Mouse (Mus musculus) stomach, postnatal 0 days (tissue): ENCODE data around the gene Hoxa9. TPM values are rescaled to one million over a fixed set of nuclear protein-coding genes. Genes with fewer than 3 reads are reported as not detected.
A peak's percentile ranks its signal among the peaks of the same experiment; 100 is the strongest.

Experiments
- ATAC-seq: fragments of 200-750 bp; cut with Nextera tagmentation; 2 replicates; pipeline ENCODE4 v1.8.0; 2017; ENCODE audit not compliant: low FRiP score, low TSS enrichment
- DNase-seq: peaks from one replicate; pipeline ENCODE4 v3.0.0-alpha.2; 2016; ENCODE audit warnings: low spot score
- H3K27ac ChIP-seq: fragments of 300-500 bp; sonication (generic); replicated peaks from 2 replicates; pipeline ENCODE4 v1.5.1; 2014; ENCODE audit warnings: mild to moderate bottlenecking, control low read depth
- H3K27me3 ChIP-seq: fragments of 300-500 bp; sonication (generic); 2 replicates; pipeline ENCODE4 v1.6.1; 2014; ENCODE audit warnings: low read length; ENCODE audit not compliant: control insufficient read depth, insufficient read depth
- H3K36me3 ChIP-seq: fragments of 300-500 bp; sonication (generic); 2 replicates; pipeline ENCODE4 v1.6.1; 2014; ENCODE audit warnings: low read length, mixed read lengths; ENCODE audit not compliant: control insufficient read depth, insufficient read depth
- H3K4me1 ChIP-seq: fragments of 300-500 bp; sonication (generic); replicated peaks from 2 replicates; pipeline ENCODE4 v1.6.1; 2014; ENCODE audit warnings: antibody characterized with exemption; ENCODE audit not compliant: control insufficient read depth, insufficient read depth
- H3K4me2 ChIP-seq: fragments of 300-500 bp; sonication (generic); replicated peaks from 2 replicates; pipeline ENCODE4 v1.6.1; 2014; ENCODE audit warnings: low read depth, mild to moderate bottlenecking, control low read depth, moderate library complexity
- H3K4me3 ChIP-seq: fragments of 300-500 bp; sonication (generic); 2 replicates; pipeline ENCODE4 v1.5.1; 2014; ENCODE audit warnings: low read depth, low read length, control low read depth
- H3K9ac ChIP-seq: fragments of 300-500 bp; sonication (generic); 2 replicates; pipeline ENCODE4 v1.6.1; 2014; ENCODE audit warnings: mild to moderate bottlenecking, low read length, control low read depth, mixed read lengths
- H3K9me3 ChIP-seq: fragments of 300-500 bp; sonication (generic); 2 replicates; pipeline ENCODE4 v1.6.1; 2016; ENCODE audit warnings: low read length; ENCODE audit not compliant: control insufficient read depth
- CTCF ChIP-seq: IDR thresholded peaks from 2 replicates; pipeline ENCODE4 v1.5.1; 2016; ENCODE audit warnings: antibody characterized with exemption, low read depth, mild to moderate bottlenecking, moderate library complexity
- EP300 ChIP-seq: optimal IDR thresholded peaks from 2 replicates; pipeline ENCODE3; 2016; ENCODE audit warnings: antibody characterized with exemption
- WGBS: fragments of 180-500 bp; shearing (Covaris S2); extraction: QIAGEN DNeasy Blood & Tissue Kit; methylation state at CpG from one replicate; pipeline ENCODE4 v1.1.7; 2014; 5-methylcytosine and 5-hydroxymethylcytosine counted together
- polyA plus RNA-seq: library from polyadenylated mRNA; unstranded; fragments of >200 nt; fragmentation: Nextera tagmentation; extraction: Ambion mirVana; gene quantifications from 2 replicates; pipeline ENCODE4 v1.2.1, GENCODE M21; 2015

Gene Hoxa9
- polyA plus RNA-seq, 1 experiment from 2014 or later, result 0.13 TPM

DNA sequence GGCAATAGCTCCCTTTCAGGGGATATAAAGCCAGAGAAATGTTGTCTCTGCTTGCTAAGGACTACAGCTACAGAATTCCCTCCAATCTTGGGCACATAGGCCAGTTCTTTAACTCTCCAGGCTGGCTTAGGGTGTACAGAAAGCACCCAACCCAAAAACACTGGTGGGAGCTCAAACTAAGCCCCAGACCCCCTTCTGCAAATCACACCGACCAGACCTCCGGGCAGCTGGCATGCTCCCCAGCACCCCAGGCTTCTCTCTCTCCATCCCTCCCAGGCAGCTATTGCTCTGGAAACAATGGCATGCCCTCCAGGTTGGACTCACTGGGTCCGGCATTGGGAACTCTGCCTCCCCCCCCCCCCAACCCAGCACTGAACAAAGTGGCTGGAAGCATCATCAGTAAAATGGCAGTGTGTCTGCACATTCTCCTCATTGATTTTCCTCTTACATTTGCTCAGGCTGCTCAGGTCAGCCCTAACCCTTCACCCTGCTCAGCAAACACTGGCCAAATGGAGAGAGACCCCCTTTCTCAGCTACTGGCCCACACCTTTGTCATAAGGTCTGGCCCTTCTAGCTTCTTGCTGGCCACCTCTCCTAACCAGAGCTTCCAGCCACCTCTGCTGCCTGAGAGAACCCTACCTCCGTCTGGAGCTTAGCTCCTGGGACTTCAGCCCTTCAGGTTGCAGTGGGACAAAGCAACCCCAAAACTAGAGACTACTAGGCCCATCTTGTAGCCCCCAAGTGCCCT lies 51.8 kb downstream of the Hoxa9 start:
- ATAC-seq (no peak), DNase-seq (peak; percentile 13)
- Histone ChIP-seq H3K27me3 (no peaks in the 10 kb centered on the region), H3K27ac (peak overlapping the region; percentile 95), H3K9ac (peak overlapping the region; percentile 89), H3K4me1 (no peaks in the 10 kb centered on the region; the same call in 1 of the 2 replicates), H3K36me3 (no peaks in the 10 kb centered on the region), H3K9me3 (no peaks in the 10 kb centered on the region), H3K4me2 (peak overlapping the region; percentile 75), H3K4me3 (peak overlapping the region; percentile 63)
- 17% methylated on average over 4 of the region's 4 CpGs for WGBS
- TF ChIP-seq CTCF (no peak), EP300 (no peak)

DNA sequence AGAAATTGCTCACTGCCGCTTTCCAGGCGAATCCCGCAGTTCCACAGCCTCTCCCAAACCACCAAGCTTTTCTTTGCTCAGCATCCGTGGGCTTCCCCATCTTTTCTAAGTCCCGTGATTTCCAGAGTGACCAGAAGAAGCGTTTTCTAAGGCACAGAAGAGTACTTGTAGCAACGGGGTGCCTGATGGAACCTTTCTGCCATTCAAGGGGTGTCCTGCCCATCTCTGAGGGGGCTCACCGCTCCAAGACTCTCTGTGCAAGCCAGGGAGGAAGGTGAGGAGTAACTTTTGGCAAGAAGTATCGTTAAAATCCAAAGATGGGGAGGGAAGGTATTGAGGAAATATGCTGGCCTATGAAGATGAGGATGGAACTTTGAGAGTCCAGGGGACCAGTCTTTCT lies 53.1 kb downstream of the Hoxa9 start:
- Histone ChIP-seq H3K27ac (peak overlapping the region; percentile 95), H3K4me3 (peak overlapping the region; percentile 63), H3K27me3 (no peaks in the 10 kb centered on the region), H3K9me3 (no peaks in the 10 kb centered on the region), H3K4me1 (no peaks in the 10 kb centered on the region), H3K36me3 (no peaks in the 10 kb centered on the region), H3K9ac (peak overlapping the region; percentile 89), H3K4me2 (peak overlapping the region; percentile 75)
- TF ChIP-seq CTCF, result no peak
- TF ChIP-seq EP300, result no peak
- peak; percentile 14 for DNase-seq
- ATAC-seq, result no peak
- 21% methylated on average over 9 of the region's 9 CpGs for WGBS

DNA sequence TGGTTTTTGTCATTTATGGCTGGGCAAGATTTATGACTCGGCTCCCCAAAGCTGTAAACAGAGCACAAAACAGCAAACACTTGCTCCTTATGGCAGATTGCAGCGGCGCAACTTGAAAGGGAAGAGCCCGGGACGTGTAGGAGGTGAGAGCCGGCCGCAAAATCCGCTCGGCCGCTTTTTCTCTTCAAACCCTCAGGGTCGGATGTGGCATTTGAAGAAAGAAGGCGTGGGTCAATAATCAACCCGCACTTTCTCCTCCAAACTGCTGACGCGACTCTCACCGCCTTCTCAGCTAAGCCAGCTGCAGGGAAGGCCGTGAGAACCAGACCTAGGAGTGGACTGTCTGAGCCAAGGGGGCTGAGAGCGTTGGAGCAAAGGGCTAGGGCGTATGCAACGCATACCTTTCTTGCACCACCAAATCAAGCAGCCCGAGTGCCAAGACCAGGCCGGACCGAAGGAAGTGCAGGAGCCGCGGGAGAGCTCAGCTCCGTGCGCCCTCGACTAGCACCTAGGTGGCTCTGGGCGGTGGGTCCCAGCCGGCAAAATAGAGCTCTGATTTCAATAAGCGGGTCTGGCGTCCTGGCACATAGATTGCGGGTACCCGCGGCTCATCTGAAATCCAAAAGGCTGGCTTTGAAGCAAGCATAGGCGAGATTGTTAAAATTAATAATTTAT lies 53.7 kb downstream of the Hoxa9 start, which contains the start of gene 5730596B20Rik:
Gene 5730596B20Rik, plus strand, starts transcription at position 438 of the 675 bp plus-strand sequence.
- DNase-seq, result peak; percentile 29
- TF ChIP-seq EP300, result no peak
- TF ChIP-seq CTCF, result no peak

DNA sequence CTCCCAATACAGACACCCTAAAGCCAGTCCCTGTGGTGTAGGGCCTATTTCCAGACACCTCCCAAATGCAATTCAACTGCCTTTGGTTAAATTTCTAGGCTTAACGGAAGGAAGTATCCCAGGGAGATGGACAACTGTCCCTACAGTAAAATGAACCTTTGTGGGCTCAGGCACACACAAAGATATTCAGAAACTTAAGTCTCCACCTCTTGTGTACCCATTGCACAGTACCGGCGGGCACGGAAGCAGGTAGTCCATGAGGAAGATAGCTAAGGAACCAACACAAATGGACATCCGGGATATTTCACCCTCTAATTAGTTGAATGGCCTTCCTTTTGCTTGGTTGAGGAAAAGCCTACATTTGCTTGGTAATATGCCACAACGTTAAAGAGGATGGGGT lies 54.5 kb downstream of the Hoxa9 start:
- peak overlapping the region; percentile 95 for H3K27ac ChIP-seq
- DNase-seq (peak; percentile 13), ATAC-seq (no peak)
- TF ChIP-seq CTCF, result no peak
- no peak for TF ChIP-seq EP300
- H3K9me3 ChIP-seq, result no peaks in the 10 kb centered on the region
- no peaks in the 10 kb centered on the region for H3K27me3 ChIP-seq
- H3K4me2 ChIP-seq, result peak overlapping the region; percentile 75
- H3K4me3 ChIP-seq, result peak overlapping the region; percentile 63
- peak overlapping the region; percentile 89 for H3K9ac ChIP-seq
- H3K36me3 ChIP-seq, result no peaks in the 10 kb centered on the region
- 0 out of 2 replicates have a peak, but pooled peaks cover 2% of the 10 kb centered on the region for H3K4me1 ChIP-seq
- 8% methylated on average over 6 of the region's 6 CpGs for WGBS

More for the DNA sequence above, 53.7 kb downstream of the Hoxa9 start, which contains the start of gene 5730596B20Rik:
- WGBS, result 6% methylated on average over 36 of the region's 36 CpGs
- Histone ChIP-seq H3K4me3 (peak within 1 kb of the TSS; percentile 63), H3K9me3 (no peaks in the 10 kb centered on the region), H3K9ac (peak within 1 kb of the TSS; percentile 89), H3K36me3 (no peaks in the 10 kb centered on the region), H3K4me1 (0 out of 2 replicates have a peak, but pooled peaks cover 1% of the 10 kb centered on the region), H3K27ac (peak within 1 kb of the TSS; percentile 95), H3K4me2 (peak within 1 kb of the TSS; percentile 75), H3K27me3 (no peaks in the 10 kb centered on the region)
- ATAC-seq, result no peak

DNA sequence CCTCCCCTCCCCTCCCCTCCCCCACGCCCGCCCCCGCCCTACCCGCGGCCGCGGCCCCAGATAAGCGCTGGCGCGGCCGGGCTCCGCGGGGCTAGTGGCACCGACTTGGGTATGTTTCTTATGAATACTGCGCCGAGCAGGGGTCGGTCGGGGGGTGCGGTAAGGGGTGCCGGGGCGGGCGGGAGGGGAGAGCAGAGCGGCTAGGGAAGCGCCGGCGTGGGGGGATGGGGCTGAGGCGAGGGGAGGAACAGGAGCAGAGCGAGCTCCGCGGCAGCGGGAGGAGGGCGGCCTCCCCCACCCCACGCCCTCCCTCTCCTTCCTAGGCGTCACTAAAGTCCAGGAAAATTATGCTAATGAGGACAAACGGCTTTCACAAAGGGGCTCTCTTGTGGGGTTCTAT lies 55.0 kb downstream of the Hoxa9 start:
- H3K4me3 ChIP-seq, result peak overlapping the region; percentile 63
- H3K27me3 ChIP-seq, result no peaks in the 10 kb centered on the region
- ATAC-seq, result peak; percentile 45; the same call in 1 of the 2 replicates
- peak overlapping the region; percentile 89 for H3K9ac ChIP-seq
- H3K4me1 ChIP-seq, result 0 out of 2 replicates have a peak, but pooled peaks cover 2% of the 10 kb centered on the region
- TF ChIP-seq CTCF, result no peak
- TF ChIP-seq EP300, result no peak
- DNase-seq, result peak; percentile 45
- H3K36me3 ChIP-seq, result no peaks in the 10 kb centered on the region
- peak overlapping the region; percentile 95 for H3K27ac ChIP-seq
- under 1% methylated on average over 21 of the region's 35 CpGs for WGBS
- H3K9me3 ChIP-seq, result no peaks in the 10 kb centered on the region
- peak overlapping the region; percentile 75 for H3K4me2 ChIP-seq
